Mouse (Mus musculus): ENCODE measurements around the gene Pim3. TPM values are rescaled to one million over a fixed set of nuclear protein-coding genes. Genes with fewer than 3 reads are reported as not detected.

Pim3 gene
- total and polyA plus RNA-seq, 3 experiments: 33.6 to 41.6 TPM; not detected in 1

DNA sequence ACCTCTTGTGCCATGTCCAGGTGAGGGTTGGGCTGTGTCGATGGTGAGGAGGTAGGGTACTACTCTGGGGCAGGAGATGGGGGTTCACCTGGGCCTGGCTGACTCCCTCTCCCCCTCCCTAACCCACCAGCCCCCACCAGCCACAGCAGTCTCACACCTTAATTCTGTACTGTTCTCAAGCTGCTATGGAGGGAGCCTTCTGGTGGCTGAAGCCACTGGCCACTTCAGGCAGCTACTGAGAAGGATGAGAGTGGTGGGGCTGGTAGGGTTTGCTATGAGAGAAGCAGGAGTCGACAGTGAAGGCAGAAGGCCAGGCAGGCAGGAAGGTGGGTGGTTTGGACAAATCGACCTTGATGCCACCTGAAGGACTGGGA lies 19.7 kb upstream of the Pim3 start:
- DNase-seq (ENCODE audit: low read depth, low spot score): no peak
- Histone ChIP-seq H3K9me3 (replicated peaks; ENCODE audit: insufficient read depth, low read length) (no peaks in the 10 kb centered on the region), H3K27me3 (ENCODE audit: control insufficient read depth in 1 of 2, insufficient read depth in 2 of 2, low read length in 2 of 2) (peaks cover 1 to 2% of the 10 kb centered on the region in 2 experiments; a peak in 1 of 4 replicates), H3K27ac (ENCODE audit: control insufficient read depth, low read depth, low read length) (no peak overlapping the region), H3K36me3 (ENCODE audit: control insufficient read depth in 1 of 2, insufficient read depth in 2 of 2, low read length in 2 of 2) (no peaks in the 10 kb centered on the region), H3K4me3 (ENCODE audit: control insufficient read depth in 1 of 2, insufficient read depth in 1 of 2, low read depth in 2 of 2, low read length in 2 of 2) (no peak overlapping the region), H3K9ac (ENCODE audit: control insufficient read depth, low read depth, low read length, poor library complexity, severe bottlenecking) (no peak overlapping the region), H3K4me1 (ENCODE audit: control insufficient read depth in 1 of 2, insufficient read depth in 2 of 2, low read length in 2 of 2) (peaks cover 0 to 2% of the 10 kb centered on the region in 2 experiments; a peak in 1 of 4 replicates), H3K79me2 (ENCODE audit: control insufficient read depth, insufficient read depth, low read length, poor library complexity) (no peaks in the 10 kb centered on the region; the same call in 1 of the 2 replicates)
- no peak for TF ChIP-seq MYC (IDR thresholded peaks at IDR 0.05; ENCODE audit: low read depth, low read length)
- no peak for TF ChIP-seq MXI1 (IDR thresholded peaks at IDR 0.05; ENCODE audit: low read depth, low read length)
- no peak for TF ChIP-seq POLR2AphosphoS5 (IDR thresholded peaks at IDR 0.05; ENCODE audit: borderline replicate concordance, low read depth, low read length)
- no peak for TF ChIP-seq EP300 (IDR thresholded peaks at IDR 0.05; ENCODE audit: low read depth in 1 of 2, low read length in 2 of 2)
- TF ChIP-seq GABPA (IDR thresholded peaks at IDR 0.05; ENCODE audit: low read depth, low read length): no peak
- no peak for TF ChIP-seq ELF1 (IDR thresholded peaks at IDR 0.05; ENCODE audit: low read depth, low read length)
- no peak for TF ChIP-seq CTCF (IDR thresholded peaks at IDR 0.05 in 2 of 3, conservative IDR thresholded peaks at IDR 0.05 in 1 of 3; ENCODE audit: control insufficient read depth in 1 of 3, insufficient read depth in 1 of 3, low read depth in 2 of 3, low read length in 3 of 3, poor library complexity in 1 of 3, severe bottlenecking in 1 of 3)
- TF ChIP-seq TAL1 (IDR thresholded peaks at IDR 0.05; ENCODE audit: low read length): no peak
- no peak for TF ChIP-seq ETS1 (IDR thresholded peaks at IDR 0.05; ENCODE audit: low read depth, low read length)

GRCm38 (mm10) chr15:88843486-88844097 lies 18.4 kb upstream of the Pim3 start:
- Histone ChIP-seq H3K36me3 (ENCODE audit: control insufficient read depth in 1 of 2, insufficient read depth in 2 of 2, low read length in 2 of 2) (no peaks in the 10 kb centered on the region), H3K27me3 (ENCODE audit: control insufficient read depth in 1 of 2, insufficient read depth in 2 of 2, low read length in 2 of 2) (peaks cover 2% of the 10 kb centered on the region in 2 experiments; a peak in 2 of 4 replicates), H3K4me3 (ENCODE audit: control insufficient read depth in 1 of 2, insufficient read depth in 1 of 2, low read depth in 2 of 2, low read length in 2 of 2) (no peak overlapping the region), H3K9ac (ENCODE audit: control insufficient read depth, low read depth, low read length, poor library complexity, severe bottlenecking) (no peak overlapping the region), H3K9me3 (replicated peaks; ENCODE audit: insufficient read depth, low read length) (no peaks in the 10 kb centered on the region), H3K79me2 (ENCODE audit: control insufficient read depth, insufficient read depth, low read length, poor library complexity) (no peaks in the 10 kb centered on the region), H3K4me1 (ENCODE audit: control insufficient read depth in 1 of 2, insufficient read depth in 2 of 2, low read length in 2 of 2) (no peaks in the 10 kb centered on the region; a peak in 1 of 4 replicates), H3K27ac (ENCODE audit: control insufficient read depth, low read depth, low read length) (no peak overlapping the region)
- no peak for DNase-seq (ENCODE audit: low read depth, low spot score)
- TF ChIP-seq NELFE (IDR thresholded peaks at IDR 0.05; ENCODE audit: low read depth, low read length) (no peak), POLR2AphosphoS2 (IDR thresholded peaks at IDR 0.05; ENCODE audit: low read length) (no peak), MAX (IDR thresholded peaks at IDR 0.05; ENCODE audit: low read length) (no peak), TCF12 (IDR thresholded peaks at IDR 0.05; ENCODE audit: low read depth, low read length) (no peak), TBP (IDR thresholded peaks at IDR 0.05; ENCODE audit: low read depth, low read length) (no peak), E2F4 (IDR thresholded peaks at IDR 0.05; ENCODE audit: borderline replicate concordance, low read depth, low read length) (no peak), MYC (IDR thresholded peaks at IDR 0.05; ENCODE audit: low read depth, low read length) (no peak), USF2 (IDR thresholded peaks at IDR 0.05; ENCODE audit: borderline replicate concordance in 1 of 2, insufficient read depth in 1 of 2, low read depth in 1 of 2, low read length in 2 of 2) (no peak), SMC3 (IDR thresholded peaks at IDR 0.05; ENCODE audit: low read depth, low read length) (no peak), ELF1 (IDR thresholded peaks at IDR 0.05; ENCODE audit: low read depth, low read length) (no peak), POLR2AphosphoS5 (IDR thresholded peaks at IDR 0.05; ENCODE audit: borderline replicate concordance, low read depth, low read length) (no peak), GATA1 (IDR thresholded peaks at IDR 0.05; ENCODE audit: low read depth, low read length) (no peak)

Data from MEL (cell line).